Mouse (Mus musculus) CH12.LX (cell line): ENCODE results near the gene Col5a1.

ENCODE experiments used
- CHD2 ChIP-seq: IDR thresholded peaks from 2 replicates; pipeline ENCODE4 v1.6.1; 2011; ENCODE audit warnings: low read length, improper control_type of control experiment
- CTCF ChIP-seq, 2 experiments: IDR thresholded peaks in 1 of 2; conservative IDR thresholded peaks in 1 of 2; 2 replicates each; pipeline ENCODE4 v1.5.1; 2011 to 2012; ENCODE audit warnings: low read depth in 2 of 2, low read length in 2 of 2, improper control_type of control experiment in 1 of 2, inconsistent platforms in 1 of 2, mild to moderate bottlenecking in 1 of 2, moderate library complexity in 1 of 2
- EP300 ChIP-seq: IDR thresholded peaks from 2 replicates; pipeline ENCODE4 v1.6.1; 2011; ENCODE audit warnings: low read length, improper control_type of control experiment
- MEF2A ChIP-seq: IDR thresholded peaks from 2 replicates; pipeline ENCODE4 v1.6.1; 2014; ENCODE audit warnings: low read depth, mild to moderate bottlenecking, inconsistent platforms, low read length, improper control_type of control experiment, borderline replicate concordance
- MXI1 ChIP-seq: IDR thresholded peaks from 2 replicates; pipeline ENCODE4 v1.6.1; 2011; ENCODE audit warnings: mild to moderate bottlenecking, low read depth, low read length, improper control_type of control experiment
- NELFE ChIP-seq: IDR thresholded peaks from 2 replicates; pipeline ENCODE4 v1.6.1; 2011; ENCODE audit warnings: low read depth, low read length, improper control_type of control experiment
- POLR2A ChIP-seq: IDR thresholded peaks from 2 replicates; pipeline ENCODE4 v1.6.1; 2011; ENCODE audit warnings: low read depth, mild to moderate bottlenecking, improper control_type of control experiment, low read length
- SIN3A ChIP-seq: IDR thresholded peaks from 2 replicates; pipeline ENCODE4 v1.6.1; 2012; ENCODE audit warnings: low read length, improper control_type of control experiment, inconsistent platforms
- USF2 ChIP-seq: conservative IDR thresholded peaks from 2 replicates; pipeline ENCODE4 v1.6.1; 2011; ENCODE audit warnings: low read depth, low read length, improper control_type of control experiment
- ZC3H11A ChIP-seq: IDR thresholded peaks from 2 replicates; pipeline ENCODE4 v1.6.1; 2012; ENCODE audit warnings: low read depth, mild to moderate bottlenecking, inconsistent platforms, low read length, improper control_type of control experiment

DNA sequence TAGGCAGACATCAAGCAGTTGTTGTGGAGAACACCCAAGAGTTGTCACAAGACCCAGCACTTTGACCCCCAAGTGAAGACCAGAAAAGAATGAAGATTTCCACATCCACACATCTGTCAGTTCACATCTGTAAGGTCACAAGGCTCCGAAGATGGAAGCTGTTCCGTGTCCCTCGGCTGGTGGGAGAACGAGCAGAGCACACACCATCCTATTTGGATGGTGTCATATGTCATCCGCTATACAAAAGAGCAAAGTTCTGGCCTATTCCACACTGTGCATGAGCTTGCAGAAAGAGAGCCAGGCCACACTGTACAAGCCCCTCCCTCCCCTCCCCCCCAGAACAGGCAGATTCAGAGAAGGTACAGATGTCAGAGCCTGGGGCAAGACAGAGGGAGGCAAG is 202.9 kb downstream of the Col5a1 start:
- TF ChIP-seq NELFE: no peak
- TF ChIP-seq CTCF (conservative IDR thresholded peaks at IDR 0.05 in 1 of 2, IDR thresholded peaks at IDR 0.05 in 1 of 2; ENCODE audit: low read depth in 2 of 2, low read length in 2 of 2): no peak
- TF ChIP-seq USF2: no peak
- TF ChIP-seq MEF2A: no peak
- TF ChIP-seq SIN3A: no peak
- TF ChIP-seq MXI1: no peak
- no peak for TF ChIP-seq ZC3H11A
- no peak for TF ChIP-seq CHD2
- TF ChIP-seq POLR2A: no peak
- TF ChIP-seq EP300: no peak
